Mouse (Mus musculus) spleen, adult 2 months (tissue): Measurements from ENCODE around the gene Sfrp5.

Experiments used
- CTCF ChIP-seq: fragments of 200-500 bp; IDR thresholded peaks from 2 replicates; pipeline ENCODE4 v1.5.1; 2011; ENCODE audit warnings: mild to moderate bottlenecking, inconsistent platforms; ENCODE audit not compliant: insufficient read depth, insufficient read length, insufficient replicate concordance; ENCODE audit errors: extremely low read depth
- POLR2A ChIP-seq: fragments of 200-500 bp; IDR thresholded peaks from 2 replicates; pipeline ENCODE4 v1.6.1; 2011; ENCODE audit warnings: low read depth, low read length, inconsistent platforms

DNA sequence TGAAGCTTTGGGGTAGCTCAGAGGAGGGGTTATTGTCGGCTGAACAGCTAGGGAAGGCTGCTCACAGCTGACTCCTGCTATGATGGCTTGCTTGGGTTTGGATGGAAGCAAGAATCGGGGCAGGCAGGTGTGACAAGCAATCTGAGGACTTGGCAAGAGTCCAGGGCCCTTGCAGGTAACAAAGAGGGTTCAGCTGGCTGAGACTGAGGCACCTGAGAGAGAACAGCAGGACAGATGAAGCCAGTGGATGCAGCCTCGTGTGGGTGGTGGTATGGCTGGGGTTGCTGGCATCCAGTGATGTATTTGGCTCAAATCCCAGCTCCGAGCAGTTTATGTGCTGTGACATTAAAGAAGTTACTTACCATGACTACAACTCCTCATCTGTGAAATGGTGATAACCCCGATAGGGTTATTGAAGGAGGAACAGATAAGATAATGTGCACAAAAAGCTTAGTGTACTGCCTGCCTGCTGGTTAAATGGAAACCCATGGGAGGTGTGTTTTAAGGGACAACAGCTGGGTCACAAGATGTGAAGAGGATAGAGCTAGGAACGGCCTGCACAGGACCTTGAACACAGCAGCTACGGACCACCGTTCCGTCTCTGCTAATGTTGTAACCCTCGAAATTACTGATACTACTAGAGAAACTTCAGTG lies 32.6 kb downstream of the Sfrp5 start:
- TF ChIP-seq CTCF: no peak
- TF ChIP-seq POLR2A: no peak
